Mouse (Mus musculus) gastrocnemius, postnatal 4 days (tissue): Measurements from ENCODE around the gene H2-Ob. TPM values are rescaled to one million over a fixed set of nuclear protein-coding genes. Genes with fewer than 3 reads are reported as not detected.
A peak's percentile ranks its signal among the peaks of the same experiment; 100 is the strongest.

Experiments
- DNase-seq, 2 experiments: peaks; one replicate each; pipeline ENCODE4 v3.0.0; 2021 to 2022; ENCODE audit warnings: low spot score in 2 of 2, mixed read lengths in 2 of 2
- total RNA-seq, 2 experiments: library from RNA; stranded (reverse); gene quantifications; 2 replicates each; pipeline ENCODE4 v1.2.3; 2021

H2-Ob gene
- total RNA-seq, 2 experiments from 2014 or later = 0.39 TPM; not detected in 1

- no peak for DNase-seq
Measured at GRCm38 (mm10) chr17:34281836-34282235, 43.1 kb downstream of the H2-Ob start.

GRCm38 (mm10) chr17:34285371-34285770 is 46.7 kb downstream of the H2-Ob start:
- no peak for DNase-seq

DNA sequence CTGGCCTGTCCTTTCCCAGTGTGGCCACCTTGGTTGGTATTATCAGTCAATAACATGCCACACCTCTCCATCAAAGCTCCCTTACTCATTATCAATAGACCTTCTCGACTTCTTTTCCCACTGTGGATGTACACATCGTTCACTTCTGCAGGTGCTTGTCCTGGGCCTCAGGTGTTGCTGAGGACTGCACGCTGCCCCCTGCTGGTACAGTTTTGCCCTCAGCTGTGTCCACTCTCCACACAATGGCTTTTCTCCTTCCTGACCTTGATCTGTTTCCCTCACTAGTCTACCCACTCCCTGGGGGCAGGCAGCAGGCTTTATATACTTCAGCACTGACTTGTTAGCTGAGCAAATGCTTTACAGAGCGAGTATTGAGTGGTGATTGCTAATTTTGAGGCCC is 47.1 kb downstream of the H2-Ob start:
- DNase-seq = no peak

- no peak for DNase-seq
Measured at GRCm38 (mm10) chr17:34286501-34286900, 47.8 kb downstream of the H2-Ob start.

DNA sequence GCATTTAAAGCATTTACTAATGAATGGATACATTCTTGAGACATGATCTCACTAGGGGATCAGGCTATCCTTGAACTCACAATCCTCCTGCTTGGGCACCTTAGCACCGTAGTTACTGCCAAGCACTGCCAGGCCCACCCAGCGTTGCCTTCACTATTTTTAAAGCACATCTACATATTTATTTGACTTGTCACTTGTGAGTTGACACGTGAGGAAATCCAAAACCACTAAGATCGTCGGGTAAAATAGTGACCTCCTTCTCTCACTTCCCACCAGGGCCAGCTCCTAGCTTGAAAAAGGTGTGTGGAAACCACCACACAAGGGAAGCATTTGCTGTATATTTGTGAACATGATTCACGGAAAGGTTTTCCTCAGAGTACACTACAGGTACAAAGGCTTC is 48.3 kb downstream of the H2-Ob start:
- no peak for DNase-seq

- DNase-seq = peak; percentile 40 to 62
Measured at GRCm38 (mm10) chr17:34287648-34288047, 48.9 kb downstream of the H2-Ob start, which contains the start of gene H2-Aa. Gene H2-Aa, minus strand, starts transcription at chr17:34287823.

DNA sequence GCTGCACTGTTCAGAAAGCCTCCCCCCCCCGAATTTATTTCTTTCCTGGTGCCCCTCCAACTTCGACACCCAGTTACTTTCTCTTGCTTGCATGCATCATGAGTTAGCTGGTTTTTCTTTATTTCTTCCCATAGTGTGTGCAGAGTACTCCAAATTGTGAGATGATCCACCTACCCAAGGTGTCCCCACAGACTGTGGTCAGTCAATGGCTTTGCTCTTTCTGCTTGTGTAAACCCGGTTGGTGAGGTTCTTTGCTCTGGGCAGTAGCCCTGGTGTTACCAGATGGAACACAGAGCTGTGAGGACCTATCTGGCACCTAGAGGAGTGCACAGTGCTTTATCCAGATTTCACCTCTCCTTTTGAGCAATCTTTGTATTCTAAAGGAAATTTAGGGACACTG is 49.4 kb downstream of the H2-Ob start:
- no peak for DNase-seq

GRCm38 (mm10) chr17:34291609-34292008 is 52.9 kb downstream of the H2-Ob start:
- peak in 1 of 2 experiments; percentile 64 for DNase-seq

DNA sequence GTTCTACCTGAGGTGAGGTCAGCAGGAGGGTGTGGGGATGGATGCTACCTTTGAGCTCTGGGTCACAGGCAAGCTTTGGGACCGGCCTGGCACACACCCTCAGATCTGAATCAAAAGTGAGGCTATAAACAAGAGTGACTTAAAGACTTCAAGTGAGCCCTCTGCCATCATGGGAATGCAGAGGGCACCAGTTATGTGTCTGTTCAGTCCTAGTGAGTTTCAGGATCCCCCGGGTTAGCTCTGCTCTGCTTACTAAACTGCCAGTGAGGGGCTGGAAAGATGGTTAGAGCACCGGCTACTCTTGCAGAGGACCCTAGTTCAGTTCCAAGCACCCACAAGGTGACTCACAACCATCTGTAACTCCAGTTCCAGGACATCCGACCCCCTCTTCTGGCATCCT is 53.9 kb downstream of the H2-Ob start:
- DNase-seq = no peak

DNA sequence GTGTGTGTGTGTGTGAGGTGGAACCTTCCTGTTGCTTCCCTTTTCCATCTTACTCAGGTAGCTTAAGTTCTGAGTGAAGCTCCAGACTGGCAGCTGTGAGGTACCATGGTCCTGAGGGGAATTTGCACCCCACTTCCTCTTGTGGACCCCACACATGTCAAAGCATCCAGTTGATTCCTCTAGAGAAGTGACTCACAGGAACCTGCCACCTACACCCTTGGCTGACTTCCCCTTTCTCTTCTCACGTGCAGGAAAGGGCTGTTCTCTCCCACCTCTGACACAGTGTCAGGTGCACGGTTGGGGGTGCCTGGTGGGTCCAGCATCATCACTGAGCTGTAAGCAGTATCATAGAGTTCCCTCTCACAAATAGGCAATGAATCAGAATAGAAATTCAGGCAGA is 54.8 kb downstream of the H2-Ob start:
- DNase-seq = no peak

DNA sequence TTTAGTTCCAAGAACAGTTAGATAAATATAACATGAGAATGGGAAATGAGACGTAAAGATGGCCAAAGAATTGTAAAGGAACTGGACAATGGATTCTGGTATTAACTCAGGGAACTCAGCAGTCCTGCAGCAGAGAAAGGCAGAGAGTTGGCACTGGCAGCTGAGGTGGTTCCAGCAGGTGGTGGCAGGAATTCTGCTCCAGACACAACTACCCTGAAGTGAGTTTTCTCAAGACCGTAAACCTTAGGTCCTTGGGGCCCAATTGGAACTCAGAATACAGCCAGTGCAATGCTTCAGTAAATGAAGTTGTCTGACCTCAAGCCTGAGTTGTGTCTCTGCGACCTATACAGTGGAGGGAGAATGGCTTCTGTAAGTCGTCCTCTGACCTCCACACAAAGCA is 55.5 kb downstream of the H2-Ob start:
- DNase-seq = no peak

- no peak for DNase-seq
Measured at GRCm38 (mm10) chr17:34295307-34295706, 56.6 kb downstream of the H2-Ob start.

DNA sequence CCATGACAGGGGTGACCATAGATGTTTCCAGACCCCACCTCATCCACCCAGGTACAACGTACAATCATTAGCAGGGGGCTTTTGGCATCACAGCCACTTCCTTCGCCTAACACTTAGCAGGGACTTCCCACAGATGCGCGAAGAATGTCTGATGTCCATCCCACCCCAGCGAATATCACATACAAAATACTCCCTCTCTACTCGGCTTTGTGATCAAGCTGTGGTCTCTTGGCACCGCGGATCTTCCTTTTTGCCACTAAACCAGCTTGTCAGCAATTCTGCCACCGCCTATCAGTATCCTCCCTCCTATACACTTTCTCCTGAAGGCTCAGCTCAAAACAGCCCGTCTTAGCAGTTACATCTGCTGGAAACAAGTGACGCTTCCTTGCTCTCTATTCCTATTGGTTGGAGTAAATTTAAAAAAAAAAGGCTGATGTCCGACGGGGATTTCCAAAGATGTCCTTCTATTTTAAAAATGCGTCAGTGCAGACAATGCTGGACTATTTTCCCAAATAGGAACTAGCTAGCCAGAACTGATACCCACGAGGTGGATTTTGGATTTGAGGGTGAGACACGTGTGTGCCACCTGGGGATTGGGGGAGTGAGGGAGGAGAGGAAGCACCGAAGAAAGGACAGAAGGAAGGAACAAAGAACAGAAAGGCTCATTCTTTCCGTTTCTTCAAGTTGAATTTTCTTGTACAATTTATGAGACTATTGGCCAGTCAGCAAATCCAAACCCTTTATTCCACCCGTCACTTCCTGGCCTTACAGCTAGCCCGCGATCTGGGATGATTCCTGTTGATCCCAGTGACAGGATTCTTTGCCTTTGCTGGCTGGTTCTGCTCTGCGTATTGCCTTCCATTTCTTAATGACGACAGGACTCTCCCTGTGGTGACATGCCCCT is 57.4 kb downstream of the H2-Ob start:
- DNase-seq = no peak

- no peak for DNase-seq
Measured at GRCm38 (mm10) chr17:34299356-34299755, 60.7 kb downstream of the H2-Ob start.

- DNase-seq = no peak
Measured at GRCm38 (mm10) chr17:34300071-34300470, 61.4 kb downstream of the H2-Ob start.

DNA sequence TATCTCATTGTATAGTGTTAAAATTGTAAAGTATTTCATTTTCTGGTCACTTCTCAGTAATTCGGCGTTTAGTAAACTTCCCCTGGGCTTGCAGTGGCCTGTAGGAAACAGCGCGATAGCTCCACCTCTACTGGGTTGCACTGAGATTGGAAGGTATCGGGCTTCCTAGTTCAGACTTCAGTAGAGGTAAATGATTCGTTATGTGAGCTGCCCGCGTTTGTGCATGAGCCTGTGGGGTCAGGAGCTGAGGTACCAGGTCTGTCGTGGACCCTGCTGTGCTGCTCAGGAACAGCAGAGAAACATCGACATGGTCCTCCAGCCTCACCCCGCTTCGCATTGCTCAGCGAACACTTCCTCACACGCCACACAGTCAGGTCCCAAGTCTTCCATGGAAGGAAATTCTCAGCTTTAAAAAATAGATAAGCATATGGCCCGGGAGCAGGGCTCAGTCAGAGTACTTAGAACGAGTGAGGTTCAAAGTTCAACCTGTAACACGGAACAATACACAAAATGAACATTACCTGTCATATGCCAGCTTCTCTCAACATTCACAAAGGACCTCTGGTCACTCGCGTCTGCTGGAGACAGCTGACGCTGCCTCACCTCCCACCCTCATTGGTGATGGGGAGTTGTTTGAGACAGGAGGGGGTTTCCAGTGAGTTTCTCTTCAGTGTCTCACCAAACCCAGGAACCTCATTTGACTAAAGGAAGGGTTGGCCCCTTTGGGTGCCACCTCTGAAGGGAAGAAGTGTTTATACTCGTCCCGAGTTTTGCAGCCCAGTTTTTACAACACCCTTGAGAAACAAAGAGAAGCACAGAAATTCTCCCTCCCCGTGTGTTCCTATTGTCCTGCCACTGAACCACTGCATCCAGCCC is 62.2 kb downstream of the H2-Ob start:
- no peak for DNase-seq

- no peak for DNase-seq
Measured at GRCm38 (mm10) chr17:34301670-34302190, 63.0 kb downstream of the H2-Ob start.

GRCm38 (mm10) chr17:34303789-34304188 is 65.1 kb downstream of the H2-Ob start:
- no peak for DNase-seq
